Mouse (Mus musculus) megakaryocyte, embryonic 14.5 days (primary cell): Measurements from ENCODE around the gene Kctd6. TPM values are rescaled to one million over a fixed set of nuclear protein-coding genes. Genes with fewer than 3 reads are reported as not detected.
A peak's percentile ranks its signal among the peaks of the same experiment; 100 is the strongest.

ENCODE experiments used
- H3K27me3 ChIP-seq: replicated peaks from 2 replicates; pipeline ENCODE3; 2012; ENCODE audit warnings: inconsistent platforms
- H3K36me3 ChIP-seq: replicated peaks from 2 replicates; pipeline ENCODE3; 2012; ENCODE audit warnings: low read length, inconsistent platforms, mixed read lengths
- H3K4me1 ChIP-seq: 2 replicates; pipeline ENCODE4 v1.6.1; 2012; ENCODE audit warnings: inconsistent platforms
- H3K4me3 ChIP-seq: replicated peaks from 2 replicates; pipeline ENCODE3; 2012; ENCODE audit warnings: moderate library complexity, mild to moderate bottlenecking, inconsistent platforms
- H3K9me3 ChIP-seq: 2 replicates; pipeline ENCODE4 v1.6.1; 2012; ENCODE audit warnings: inconsistent platforms
- FLI1 ChIP-seq: IDR thresholded peaks from 2 replicates; pipeline ENCODE4 v1.6.1; 2012; ENCODE audit warnings: low read length, inconsistent platforms, mixed read lengths
- GATA1 ChIP-seq: IDR thresholded peaks from 3 replicates; pipeline ENCODE4 v1.6.1; 2012; ENCODE audit warnings: mixed read lengths, low read length, inconsistent platforms, borderline replicate concordance
- polyA plus RNA-seq: library from polyadenylated mRNA; stranded (reverse); fragments of >175 nt; gene quantifications from 2 replicates; pipeline ENCODE4 v1.2.3, GENCODE M21; 2012; ENCODE audit warnings: low replicate concordance; ENCODE audit not compliant: insufficient read depth

The Kctd6 gene
- polyA plus RNA-seq, 1 experiment: 0.16 TPM

GRCm38 (mm10) chr14:8190556-8190955 is 23.4 kb upstream of the Kctd6 start:
- Histone ChIP-seq H3K27me3 (peaks cover 13% of the 10 kb centered on the region), H3K36me3 (no peaks in the 10 kb centered on the region), H3K4me3 (no peak overlapping the region), H3K4me1 (no peaks in the 10 kb centered on the region), H3K9me3 (peaks cover 3% of the 10 kb centered on the region)
- TF ChIP-seq GATA1 (no peak), FLI1 (no peak)

DNA sequence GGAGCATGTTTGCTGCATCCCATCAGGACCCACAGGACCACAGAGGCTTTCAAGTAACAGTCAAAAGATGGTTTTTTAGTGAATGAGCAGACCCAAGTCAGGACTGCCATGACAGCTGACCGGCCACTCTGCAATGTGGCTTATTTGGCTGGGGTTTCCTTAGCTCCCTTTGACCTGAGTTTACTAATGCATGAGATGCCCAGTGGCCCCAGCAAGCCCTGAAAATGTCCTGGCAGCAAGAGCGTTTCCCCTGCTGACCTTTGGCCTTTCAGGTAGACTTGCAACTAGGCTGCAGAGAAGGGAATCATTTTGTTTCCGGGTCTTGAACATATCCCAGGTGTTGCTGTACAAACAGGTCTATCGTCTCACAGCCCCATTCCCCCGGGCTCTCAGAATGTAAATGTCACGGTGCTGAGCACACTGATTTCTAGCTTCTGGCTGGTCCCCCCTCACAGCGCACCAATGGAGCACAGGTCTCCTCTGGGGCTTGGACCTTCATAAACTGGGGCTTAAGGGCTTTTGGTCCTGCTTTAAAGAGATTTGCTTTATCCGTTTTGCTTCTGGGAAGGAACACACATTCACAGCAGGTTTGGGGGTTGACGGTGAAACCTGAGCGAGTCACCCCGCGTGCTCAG is 22.5 kb upstream of the Kctd6 start:
- Histone ChIP-seq H3K36me3 (no peaks in the 10 kb centered on the region), H3K27me3 (peaks cover 14% of the 10 kb centered on the region), H3K4me3 (no peak overlapping the region), H3K9me3 (no peaks in the 10 kb centered on the region), H3K4me1 (no peaks in the 10 kb centered on the region; the same call in 1 of the 2 replicates)
- no peak for TF ChIP-seq FLI1
- no peak for TF ChIP-seq GATA1

DNA sequence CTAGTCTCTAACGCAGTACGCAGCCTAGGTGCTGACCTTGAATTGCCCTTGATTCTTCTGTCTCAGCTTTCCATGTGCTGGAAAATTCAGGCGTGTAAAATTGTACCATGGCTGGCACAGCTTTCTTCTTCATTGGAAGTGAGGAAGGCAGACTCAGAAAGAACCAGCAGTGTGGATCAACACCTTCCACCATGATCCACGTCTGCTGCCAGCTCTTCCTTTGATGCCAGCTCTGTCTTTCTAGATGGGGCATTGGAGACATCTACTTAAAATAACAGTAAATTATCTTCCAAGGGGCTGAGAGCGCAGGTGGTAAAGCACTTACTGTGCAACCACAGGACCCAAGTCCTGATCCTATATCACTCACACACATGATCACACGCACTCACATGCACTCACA is 21.2 kb upstream of the Kctd6 start:
- Histone ChIP-seq H3K4me1 (no peaks in the 10 kb centered on the region; the same call in 1 of the 2 replicates), H3K36me3 (no peaks in the 10 kb centered on the region), H3K9me3 (no peaks in the 10 kb centered on the region), H3K4me3 (no peak overlapping the region), H3K27me3 (peaks cover 16% of the 10 kb centered on the region)
- no peak for TF ChIP-seq GATA1
- TF ChIP-seq FLI1: no peak

DNA sequence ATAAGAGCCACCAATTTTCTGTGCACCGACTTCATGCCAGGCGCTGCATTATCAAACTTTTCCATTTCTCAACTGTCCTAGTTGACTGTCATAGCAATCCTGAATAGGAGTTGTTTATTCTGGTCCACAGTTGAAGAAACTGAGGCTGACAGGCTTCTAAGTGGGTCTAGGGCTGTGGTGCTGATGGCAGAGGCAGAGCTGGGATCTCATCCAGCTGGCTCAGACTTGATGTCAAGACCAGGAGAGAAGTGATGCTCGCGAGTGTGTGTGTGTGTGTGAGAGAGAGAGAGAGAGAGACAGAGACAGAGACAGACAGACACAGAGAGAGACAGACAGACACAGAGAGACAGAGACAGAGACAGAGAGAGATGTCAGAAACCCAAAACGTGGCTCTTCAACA is 13.2 kb upstream of the Kctd6 start:
- H3K27me3 ChIP-seq: peaks cover 6% of the 10 kb centered on the region
- no peak overlapping the region for H3K4me3 ChIP-seq
- TF ChIP-seq FLI1 (no peak), GATA1 (no peak)
- peaks cover under 1% of the 10 kb centered on the region for H3K4me1 ChIP-seq
- no peaks in the 10 kb centered on the region for H3K36me3 ChIP-seq
- H3K9me3 ChIP-seq: no peaks in the 10 kb centered on the region

DNA sequence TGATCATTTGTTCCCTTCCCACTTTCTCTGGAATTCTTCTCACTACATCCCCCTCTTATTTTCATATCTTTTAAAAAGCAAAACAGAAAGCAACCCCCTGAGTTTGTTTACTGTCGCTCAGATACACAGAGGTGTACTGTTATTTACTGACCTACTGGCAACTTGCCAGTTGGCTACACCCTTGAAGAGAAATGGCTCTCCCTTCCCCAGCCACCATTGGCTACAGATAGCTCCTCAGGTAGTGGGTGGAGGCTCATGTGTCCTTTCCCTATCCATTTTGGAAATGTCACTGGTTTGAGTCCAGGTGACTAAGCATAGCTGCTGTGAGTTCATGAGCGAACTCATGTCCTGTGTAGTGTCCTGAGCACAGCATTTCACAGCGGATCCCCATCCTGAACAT is 12.2 kb upstream of the Kctd6 start:
- Histone ChIP-seq H3K9me3 (no peaks in the 10 kb centered on the region), H3K4me1 (peaks cover 5% of the 10 kb centered on the region), H3K27me3 (peaks cover 10% of the 10 kb centered on the region), H3K4me3 (no peak overlapping the region), H3K36me3 (no peaks in the 10 kb centered on the region)
- TF ChIP-seq FLI1: no peak
- no peak for TF ChIP-seq GATA1

GRCm38 (mm10) chr14:8206179-8206910 is 7.6 kb upstream of the Kctd6 start:
- Histone ChIP-seq H3K36me3 (no peaks in the 10 kb centered on the region), H3K27me3 (peaks cover 24% of the 10 kb centered on the region), H3K9me3 (no peaks in the 10 kb centered on the region), H3K4me3 (peak overlapping the region; percentile 31), H3K4me1 (peaks cover 14% of the 10 kb centered on the region)
- no peak for TF ChIP-seq GATA1
- no peak for TF ChIP-seq FLI1

- Histone ChIP-seq H3K4me1 (peaks cover 14% of the 10 kb centered on the region), H3K9me3 (no peaks in the 10 kb centered on the region), H3K4me3 (no peak overlapping the region), H3K27me3 (peaks cover 21% of the 10 kb centered on the region), H3K36me3 (no peaks in the 10 kb centered on the region)
- TF ChIP-seq GATA1: no peak
- no peak for TF ChIP-seq FLI1
Measured at GRCm38 (mm10) chr14:8207105-8207504, 6.8 kb upstream of the Kctd6 start.

GRCm38 (mm10) chr14:8207543-8207942 is 6.4 kb upstream of the Kctd6 start:
- Histone ChIP-seq H3K4me3 (no peak overlapping the region), H3K36me3 (no peaks in the 10 kb centered on the region), H3K4me1 (peaks cover 14% of the 10 kb centered on the region), H3K27me3 (peaks cover 21% of the 10 kb centered on the region), H3K9me3 (no peaks in the 10 kb centered on the region)
- TF ChIP-seq GATA1: no peak
- TF ChIP-seq FLI1: no peak

- Histone ChIP-seq H3K9me3 (no peaks in the 10 kb centered on the region), H3K4me1 (peaks cover 17% of the 10 kb centered on the region), H3K36me3 (no peaks in the 10 kb centered on the region), H3K4me3 (no peak overlapping the region), H3K27me3 (peaks cover 21% of the 10 kb centered on the region)
- no peak for TF ChIP-seq FLI1
- TF ChIP-seq GATA1: no peak
Measured at GRCm38 (mm10) chr14:8208876-8209275, 5.1 kb upstream of the Kctd6 start.

DNA sequence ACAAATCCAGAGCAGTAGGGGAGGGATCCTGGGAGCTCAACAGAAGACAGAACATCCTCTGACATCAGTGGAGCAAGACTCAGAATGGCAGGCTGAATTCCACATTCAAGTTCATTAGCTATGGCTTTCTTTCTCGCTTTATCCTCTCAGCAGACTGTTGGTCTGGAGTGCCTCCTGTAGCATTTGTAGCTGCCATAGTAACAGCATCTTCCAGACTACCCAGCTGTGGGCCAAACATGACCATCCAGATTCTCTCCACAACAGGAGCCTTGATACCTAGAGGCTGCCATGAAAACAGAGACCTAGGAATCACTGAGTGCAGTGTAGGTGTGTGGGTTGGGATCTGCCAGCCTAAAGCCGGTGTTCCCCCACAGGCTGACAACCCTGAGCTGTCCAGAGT is 4.0 kb upstream of the Kctd6 start:
- Histone ChIP-seq H3K27me3 (peaks cover 21% of the 10 kb centered on the region), H3K4me3 (no peak overlapping the region), H3K36me3 (no peaks in the 10 kb centered on the region), H3K4me1 (peaks cover 22% of the 10 kb centered on the region), H3K9me3 (no peaks in the 10 kb centered on the region)
- TF ChIP-seq GATA1: no peak
- no peak for TF ChIP-seq FLI1
